Mouse (Mus musculus) regulatory T cell (primary cell): ENCODE data around the gene Cd82.

Experiments used
- in situ Hi-C: fragments of 300-600 bp; cut with MboI, MseI; formaldehyde crosslinking; loops from one replicate; pipeline ENCODE4 v1.15.1; 2025; ENCODE audit warnings: high pct_unique_total_duplicates

Cd82 gene

GRCm38 (mm10) chr2:93462760-93463159, at the start of gene Cd82:
Gene Cd82 (minus strand): TSS chr2:93463140.
- in situ Hi-C loops: loop anchor here (10.0 to 25.0 kb wide), 2 partner anchors 692 to 975 kb away; partner anchors contain the start of genes Api5 and Hsd17b12

GRCm38 (mm10) chr2:93512130-93512529, 49.2 kb upstream of the Cd82 start:
- in situ Hi-C loops: no loop called here

- in situ Hi-C loops: no loop called here
Observed at GRCm38 (mm10) chr2:93510839-93511238, 47.9 kb upstream of the Cd82 start.

- in situ Hi-C loops: no loop called here
Observed at GRCm38 (mm10) chr2:93509777-93510750, 47.1 kb upstream of the Cd82 start.

GRCm38 (mm10) chr2:93505091-93505490, 42.2 kb upstream of the Cd82 start:
- in situ Hi-C loops: no loop called here

DNA sequence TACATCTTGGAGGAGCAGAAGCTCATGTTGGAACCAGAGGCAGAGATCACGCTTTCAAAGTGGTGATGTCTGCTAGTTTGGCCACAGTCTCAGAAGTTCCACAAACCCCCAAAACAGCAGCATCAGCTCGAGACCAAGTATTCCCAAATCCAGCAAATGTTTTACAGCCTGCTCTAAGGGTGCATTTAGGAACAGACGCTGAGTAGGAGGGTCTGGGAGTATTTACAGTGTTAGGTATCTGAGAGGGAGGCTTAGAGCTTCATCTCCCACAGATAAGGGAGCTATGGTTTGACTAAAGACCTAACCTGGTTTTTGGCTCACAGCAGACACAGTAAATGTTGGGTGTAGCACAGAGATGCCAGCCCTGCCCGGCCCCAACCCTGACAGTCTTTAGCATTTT, 40.4 kb upstream of the Cd82 start:
- in situ Hi-C loops: no loop called here

DNA sequence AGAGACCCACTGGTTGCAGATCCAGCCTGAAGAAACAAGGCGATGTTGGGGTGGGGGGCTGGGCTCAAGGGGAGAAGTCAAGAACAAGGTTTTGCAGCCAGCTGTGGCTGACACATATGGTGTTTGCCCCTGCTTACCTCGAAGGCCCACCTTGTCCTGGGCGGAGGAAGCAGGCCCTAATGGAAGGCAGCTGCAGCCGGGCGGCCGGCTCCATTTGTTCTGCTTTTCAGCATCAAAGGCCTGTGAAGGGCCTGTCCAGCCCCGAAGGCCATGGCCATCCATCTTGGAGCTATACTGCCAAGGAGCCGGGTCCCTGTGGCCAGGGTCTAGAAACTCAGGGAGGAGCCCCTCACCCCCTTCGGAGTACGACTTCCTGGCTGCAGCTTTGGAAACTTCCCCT, 38.4 kb upstream of the Cd82 start:
- in situ Hi-C loops: no loop called here

GRCm38 (mm10) chr2:93497221-93497620, 34.3 kb upstream of the Cd82 start:
- in situ Hi-C loops: no loop called here

GRCm38 (mm10) chr2:93495170-93495569, 32.2 kb upstream of the Cd82 start:
- in situ Hi-C loops: no loop called here

DNA sequence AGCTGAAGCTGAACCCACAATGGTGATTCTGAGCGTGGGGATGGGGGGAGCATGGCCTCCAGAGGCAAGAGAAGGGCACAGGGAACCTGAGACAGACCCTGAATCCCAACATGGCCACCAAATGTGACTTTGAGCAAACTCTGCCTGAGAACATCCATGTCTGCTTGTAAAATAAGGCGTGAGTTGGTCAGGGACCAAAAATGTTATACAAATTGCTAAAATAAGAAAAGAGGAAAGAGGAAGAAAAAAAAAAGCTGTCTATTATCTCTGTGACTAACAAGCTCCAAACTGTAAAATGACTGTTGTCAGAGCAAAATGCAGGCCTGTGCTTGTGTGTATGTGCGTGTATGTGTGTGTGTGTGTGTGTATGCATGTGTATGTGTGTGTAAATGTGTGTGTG, 30.6 kb upstream of the Cd82 start:
- in situ Hi-C loops: no loop called here

GRCm38 (mm10) chr2:93490516-93490915, 27.6 kb upstream of the Cd82 start:
- in situ Hi-C loops: no loop called here

DNA sequence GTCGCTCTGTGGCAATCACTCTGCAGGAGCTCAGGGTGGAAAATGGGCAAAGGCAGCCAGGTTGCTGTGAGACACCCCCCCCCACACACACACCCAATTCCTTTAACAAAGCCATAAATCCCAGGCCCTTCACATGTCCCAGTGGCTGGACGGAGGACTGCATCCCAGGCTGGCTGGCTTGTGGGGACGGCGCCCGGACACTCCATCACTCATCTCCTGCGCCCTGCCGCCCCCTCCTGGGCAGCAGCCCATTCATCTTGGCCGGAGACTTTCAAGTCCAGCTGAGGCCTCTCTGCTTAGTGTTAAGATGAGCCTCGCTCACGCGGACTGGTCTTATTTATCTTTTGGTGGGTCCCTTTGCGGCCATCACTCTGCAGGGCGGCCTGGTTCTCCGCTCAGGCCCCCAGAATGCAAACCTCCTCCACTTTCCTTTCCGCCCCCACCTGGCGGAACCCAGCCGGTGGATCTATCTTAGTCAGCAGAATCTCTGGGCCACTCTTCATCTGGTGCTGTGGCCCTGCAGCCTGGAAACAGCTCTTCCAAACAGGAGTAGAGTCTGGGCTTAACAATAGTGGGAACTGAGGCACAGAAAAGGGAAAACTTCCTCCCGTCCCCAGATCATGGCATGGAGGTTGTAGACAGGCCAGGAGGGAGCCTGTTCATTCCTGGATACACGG, 26.1 kb upstream of the Cd82 start:
- in situ Hi-C loops: no loop called here

DNA sequence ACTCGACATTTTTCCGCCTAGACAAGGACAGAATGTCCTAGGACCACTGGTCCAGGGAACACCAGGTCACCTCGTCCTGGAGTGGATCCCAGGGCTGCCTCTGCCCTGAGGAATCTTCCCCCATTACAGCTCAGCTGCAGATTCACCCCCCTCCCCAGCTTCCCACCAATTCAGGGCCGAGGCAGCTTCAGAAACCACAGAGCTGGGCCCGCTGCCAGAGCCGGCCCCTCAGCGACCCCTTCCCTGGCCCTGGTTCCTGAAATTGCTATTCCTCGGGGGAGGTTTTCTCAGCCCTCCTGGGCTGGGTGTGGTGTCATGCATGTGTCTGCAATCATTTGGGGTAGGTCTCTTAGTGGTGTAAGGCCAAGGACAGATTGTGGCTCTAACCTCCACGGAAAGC, 22.5 kb upstream of the Cd82 start:
- in situ Hi-C loops: no loop called here

DNA sequence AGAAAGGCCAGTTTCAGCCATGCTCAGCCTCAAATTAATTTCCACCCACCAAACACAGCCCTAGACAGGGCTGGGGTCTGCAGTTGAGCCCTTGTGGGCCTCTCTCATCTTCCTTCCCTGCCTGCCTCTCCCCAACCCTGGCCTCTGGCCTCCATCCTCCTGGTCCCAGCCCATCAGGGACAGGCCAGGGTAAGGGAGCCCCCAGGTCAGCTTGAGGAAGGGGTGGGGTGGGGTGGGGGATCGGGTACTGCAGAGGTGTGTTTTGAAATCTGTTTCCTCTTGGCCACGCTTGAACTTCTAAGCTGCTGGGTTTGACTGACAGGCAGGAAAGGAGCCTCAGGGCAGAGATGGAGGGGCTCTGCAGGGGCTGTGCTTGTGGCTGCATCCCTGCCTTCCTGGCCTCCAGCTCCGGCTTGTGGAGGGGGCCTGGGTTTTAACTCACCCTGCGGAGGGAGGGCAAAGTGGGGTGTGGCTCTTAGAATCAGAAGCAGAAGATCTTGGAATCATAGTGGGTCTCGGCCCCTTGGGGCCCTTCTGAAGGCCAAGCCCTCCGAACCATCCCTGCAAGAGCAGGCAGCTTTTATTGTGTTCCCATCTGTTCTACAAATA, 19.2 kb upstream of the Cd82 start:
- in situ Hi-C loops: no loop called here

DNA sequence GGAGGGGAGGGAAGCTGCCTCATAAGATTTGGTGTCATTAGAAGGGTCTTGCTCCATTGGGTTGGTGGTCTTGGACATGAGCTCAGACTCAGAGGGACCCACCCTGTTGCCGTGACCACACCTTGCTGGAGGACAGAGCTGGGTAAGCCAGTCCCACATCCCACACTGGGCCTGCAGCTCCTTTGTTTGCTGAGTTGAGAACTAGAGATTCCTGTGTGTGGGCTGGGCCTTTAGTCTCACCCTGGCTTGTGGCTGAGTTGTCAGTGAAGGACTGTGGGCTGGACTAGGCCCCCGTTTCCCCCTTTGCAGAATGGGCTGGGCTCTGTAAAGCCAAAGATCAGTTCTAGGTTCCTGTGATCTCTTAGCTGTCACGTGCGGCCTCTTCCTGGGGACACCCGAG, 15.8 kb upstream of the Cd82 start:
- in situ Hi-C loops: loop anchor here (5.0 to 10.0 kb wide), 3 partner anchors 164 to 414 kb away; partner anchors contain the start of gene Alx4

- in situ Hi-C loops: loop anchor here (5.0 to 10.0 kb wide), 3 partner anchors 165 to 413 kb away; partner anchors contain the start of gene Alx4
Observed at GRCm38 (mm10) chr2:93477519-93477918, 14.6 kb upstream of the Cd82 start.

- in situ Hi-C loops: loop anchor here (5.0 to 10.0 kb wide), 3 partner anchors 166 to 412 kb away; partner anchors contain the start of gene Alx4
Observed at GRCm38 (mm10) chr2:93476487-93476886, 13.5 kb upstream of the Cd82 start.

DNA sequence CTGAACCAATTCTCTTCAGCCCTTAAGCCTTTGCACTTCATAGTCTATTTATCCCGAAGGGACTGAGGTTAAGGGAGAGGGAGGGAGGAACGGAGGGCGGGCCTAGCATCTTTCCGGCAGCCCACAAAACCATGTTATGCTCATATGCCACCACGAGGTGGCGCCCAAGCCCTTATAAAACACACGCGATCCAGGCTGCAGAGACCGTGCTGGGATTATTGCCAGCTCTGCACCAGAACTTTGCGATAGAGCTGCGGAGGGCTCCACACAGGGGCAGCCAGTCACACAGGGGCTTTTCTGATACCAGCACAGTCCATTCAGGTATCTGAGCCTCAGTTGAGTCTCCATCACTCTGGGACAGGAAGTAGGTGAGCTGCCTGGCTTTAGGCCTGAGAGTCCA, 12.1 kb upstream of the Cd82 start:
- in situ Hi-C loops: loop anchor here (5.0 to 10.0 kb wide), 3 partner anchors 167 to 410 kb away; partner anchors contain the start of gene Alx4

- in situ Hi-C loops: loop anchor here (5.0 to 25.0 kb wide), 4 partner anchors 142 to 963 kb away; partner anchors contain the start of genes Api5 and Tspan18
Observed at GRCm38 (mm10) chr2:93473915-93474314, 11.0 kb upstream of the Cd82 start.

DNA sequence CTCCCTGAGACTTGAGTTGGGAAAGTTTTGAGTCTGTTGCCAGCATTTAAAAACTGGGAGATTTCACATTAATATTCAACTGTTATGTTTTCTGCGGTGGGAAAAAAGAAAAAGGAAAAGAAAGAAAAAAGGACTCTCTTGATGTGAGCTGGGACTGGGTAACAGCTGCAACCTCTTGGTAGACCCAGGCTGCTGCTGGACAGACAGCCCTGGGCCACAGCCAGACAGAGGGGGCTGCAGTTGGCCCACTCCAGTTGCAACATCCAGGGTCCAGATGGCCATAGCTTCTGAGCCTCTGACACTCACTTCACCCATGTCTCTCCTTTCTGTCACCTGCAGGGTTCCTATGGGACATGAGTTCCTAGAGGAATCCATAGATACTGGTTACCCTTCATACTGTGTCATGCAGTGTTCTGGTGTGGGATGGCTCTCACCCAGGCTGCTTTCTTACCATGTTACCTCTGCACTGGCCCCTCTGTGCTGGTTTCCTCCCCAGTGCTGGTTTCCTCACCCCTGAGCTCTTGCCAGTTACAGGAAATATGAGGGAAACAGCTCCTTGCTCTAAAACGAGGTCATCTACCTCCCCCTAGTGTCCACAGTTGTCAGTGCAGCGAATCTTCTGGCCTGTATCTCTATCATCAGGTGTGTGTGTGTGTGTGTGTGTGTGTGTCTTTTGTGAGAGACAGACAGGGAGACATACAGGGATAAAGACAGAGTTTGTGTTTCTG, 8.1 kb upstream of the Cd82 start:
- in situ Hi-C loops: loop anchor here (5.0 to 25.0 kb wide), 4 partner anchors 139 to 966 kb away; partner anchors contain the start of genes Api5 and Tspan18

DNA sequence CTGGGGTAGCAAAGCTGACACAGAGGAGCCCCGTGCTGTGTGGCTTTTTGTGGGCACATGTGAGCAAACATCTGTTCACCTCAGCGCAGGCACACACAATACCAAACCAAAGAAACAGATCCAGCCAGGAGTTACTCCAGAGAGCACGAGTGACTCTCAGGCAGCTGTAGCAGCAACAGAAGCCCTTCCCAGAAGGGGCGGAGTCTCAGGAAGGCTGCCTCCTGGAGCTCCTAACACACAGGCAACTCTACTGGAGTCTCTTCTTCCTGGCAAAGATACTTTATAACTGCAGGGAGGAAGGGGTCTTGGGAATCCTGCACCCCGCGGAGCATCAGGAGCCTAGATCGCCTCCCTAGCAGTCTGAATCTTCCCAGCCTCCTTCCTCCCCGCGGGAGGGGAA, 7.2 kb upstream of the Cd82 start:
- in situ Hi-C loops: loop anchor here (5.0 to 25.0 kb wide), 4 partner anchors 138 to 967 kb away; partner anchors contain the start of genes Api5 and Tspan18
